Mouse (Mus musculus): Measurements from ENCODE around the gene Cbl. TPM values are rescaled to one million over a fixed set of nuclear protein-coding genes. Genes with fewer than 3 reads are reported as not detected.
A peak's percentile ranks its signal among the peaks of the same experiment; 100 is the strongest.
"Not testable (repeated sequence)": the region's sequence is repeated elsewhere in the genome, so short reads cannot be mapped to it uniquely, and the experiment has no call there.

Gene Cbl
- total RNA-seq, 2 experiments from 2014 or later = 7.5 to 13.4 TPM

DNA sequence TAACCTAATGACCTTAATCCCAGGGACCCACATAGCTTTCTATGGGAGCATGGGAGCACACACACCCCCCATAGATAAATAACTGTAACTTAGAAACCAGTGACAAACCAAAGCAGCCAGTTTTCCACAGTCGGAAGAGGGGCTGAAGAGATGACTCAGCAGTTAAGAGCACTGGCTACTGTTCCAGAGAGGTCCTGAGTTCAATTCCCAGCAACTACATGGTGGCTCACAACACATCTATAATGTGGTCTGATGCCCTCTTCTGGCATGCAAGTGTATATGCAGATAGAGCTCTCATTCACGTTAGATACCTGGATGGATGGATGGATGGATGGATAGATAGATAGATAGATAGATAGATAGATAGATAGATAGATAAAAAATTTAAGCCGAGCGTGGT, 117.7 kb downstream of the Cbl start:
- intact Hi-C loops (cut with DNase I) = no loop called here
- no peak overlapping the region for H3K4me3 ChIP-seq
- DNase-seq = no peak
- H3K27ac ChIP-seq = no peak overlapping the region
- TF ChIP-seq CTCF (IDR thresholded peaks at IDR 0.05) = peak; percentile 28; the same call in 1 of the 2 replicates

DNA sequence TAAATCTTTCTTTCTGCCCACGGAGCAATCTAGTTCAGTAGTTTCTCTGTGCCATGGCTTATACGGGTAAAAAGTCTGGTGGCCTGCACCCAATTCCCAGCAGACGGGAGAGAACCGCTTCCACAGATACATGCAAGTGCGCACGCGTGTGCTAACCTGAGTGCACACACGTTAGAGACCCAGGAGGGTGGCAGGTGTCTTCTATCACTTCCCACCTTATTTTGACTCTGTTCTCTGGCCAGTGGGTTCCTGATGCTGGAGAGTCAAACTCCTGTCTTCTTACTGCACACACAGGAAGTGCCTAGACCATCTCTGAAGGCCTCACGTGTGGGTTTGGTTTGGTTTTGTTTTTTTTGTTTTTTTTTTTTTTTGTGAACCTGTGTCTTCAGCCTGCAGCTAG, 118.2 kb downstream of the Cbl start:
- Histone ChIP-seq H3K27ac (no peak overlapping the region), H3K4me3 (no peak overlapping the region)
- TF ChIP-seq CTCF (IDR thresholded peaks at IDR 0.05) = no peak
- intact Hi-C loops (cut with DNase I) = no loop called here
- DNase-seq = no peak

DNA sequence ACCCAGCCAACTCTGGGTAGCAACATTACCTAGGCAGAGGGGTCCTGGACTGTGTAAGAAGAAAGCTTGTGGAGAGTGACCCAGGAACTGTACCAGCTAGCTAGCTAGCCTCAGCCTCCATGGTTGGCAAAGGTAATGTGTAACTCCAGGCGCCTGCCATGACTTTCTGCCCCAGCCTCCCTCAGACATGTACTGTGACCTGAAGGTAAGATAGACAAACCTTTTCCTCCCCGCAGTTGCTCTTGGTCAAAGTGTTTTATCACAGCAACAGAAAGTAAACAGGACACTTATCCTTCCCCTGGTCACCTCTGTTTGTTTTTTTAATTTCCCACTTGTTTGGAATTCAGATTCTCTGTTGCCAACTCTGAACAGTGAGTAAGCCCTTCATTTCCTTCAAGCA, 119.4 kb downstream of the Cbl start:
- TF ChIP-seq CTCF (IDR thresholded peaks at IDR 0.05) = no peak
- Histone ChIP-seq H3K4me3 (no peak overlapping the region), H3K27ac (no peak overlapping the region)
- DNase-seq = no peak
- intact Hi-C loops (cut with DNase I) = no loop called here

DNA sequence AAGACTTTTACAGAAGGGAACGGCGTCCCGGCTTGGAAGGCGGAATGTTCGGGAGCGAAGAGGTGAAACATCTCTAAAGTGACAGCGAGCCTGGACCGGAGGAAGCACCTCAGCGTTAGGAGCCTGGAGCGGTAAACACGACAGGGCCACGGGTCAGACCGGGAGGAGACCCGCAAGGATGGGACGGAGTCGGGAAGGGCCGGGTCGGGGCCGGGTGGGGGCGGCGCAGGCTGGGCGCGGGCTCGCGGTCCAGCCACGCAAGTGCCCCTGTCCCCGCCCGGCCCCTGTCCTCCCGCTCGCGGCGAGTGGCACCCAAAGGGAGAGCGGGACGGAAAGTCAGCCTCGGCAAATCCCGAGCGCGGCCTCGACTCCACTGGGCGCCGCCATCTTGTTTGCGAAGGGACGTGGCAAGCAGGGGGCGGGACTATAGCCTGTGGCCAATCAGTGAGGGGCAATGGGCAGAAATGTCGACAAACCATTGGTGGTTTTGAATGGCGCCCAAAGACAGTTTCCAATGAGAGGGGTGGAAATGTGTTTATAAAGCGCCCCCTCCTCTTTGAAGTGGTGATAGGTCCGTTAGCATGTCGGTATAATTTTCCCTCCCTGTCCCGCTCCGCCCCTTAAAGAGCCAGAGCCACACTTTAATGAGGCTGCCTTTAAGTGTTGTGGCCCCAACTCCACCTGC, 120.6 kb downstream of the Cbl start, which contains the start of the genes Gm49380 and Rnf26:
TSS of gene Gm49380 (minus strand) at position 396 of the 685 bp plus-strand sequence.
TSS of gene Rnf26 (minus strand) at position 413 of the 685 bp plus-strand sequence.
- intact Hi-C loops (cut with DNase I) = no loop called here
- no peak for TF ChIP-seq CTCF (IDR thresholded peaks at IDR 0.05)
- H3K27ac ChIP-seq = peak within 1 kb of the TSS; percentile 86
- peak; percentile 97 for DNase-seq
- peak within 1 kb of the TSS; percentile 86 for H3K4me3 ChIP-seq

DNA sequence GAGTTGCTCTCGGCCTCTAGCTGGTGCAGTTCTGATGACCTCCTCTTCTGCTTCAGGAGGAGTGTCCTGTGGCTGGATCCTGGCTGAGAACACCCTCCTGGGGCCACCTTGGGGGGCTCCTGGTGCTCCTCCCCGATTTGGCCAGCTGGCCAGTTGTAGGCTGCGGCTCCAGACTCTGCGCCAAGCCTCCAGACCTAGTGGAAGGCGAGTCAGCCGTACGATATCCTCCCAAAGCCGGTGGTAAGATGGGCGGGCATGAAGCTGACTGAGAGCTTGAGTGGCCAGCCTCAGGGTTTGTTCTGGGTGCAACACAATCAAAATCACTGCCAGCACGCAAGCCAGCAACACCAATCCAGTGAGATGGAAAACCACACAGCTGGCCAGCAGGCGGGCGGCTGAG, 121.9 kb downstream of the Cbl start:
- H3K27ac ChIP-seq; intact Hi-C loops (cut with DNase I); DNase-seq: not testable (repeated sequence)
- H3K4me3 ChIP-seq = peak overlapping the region; percentile 34

DNA sequence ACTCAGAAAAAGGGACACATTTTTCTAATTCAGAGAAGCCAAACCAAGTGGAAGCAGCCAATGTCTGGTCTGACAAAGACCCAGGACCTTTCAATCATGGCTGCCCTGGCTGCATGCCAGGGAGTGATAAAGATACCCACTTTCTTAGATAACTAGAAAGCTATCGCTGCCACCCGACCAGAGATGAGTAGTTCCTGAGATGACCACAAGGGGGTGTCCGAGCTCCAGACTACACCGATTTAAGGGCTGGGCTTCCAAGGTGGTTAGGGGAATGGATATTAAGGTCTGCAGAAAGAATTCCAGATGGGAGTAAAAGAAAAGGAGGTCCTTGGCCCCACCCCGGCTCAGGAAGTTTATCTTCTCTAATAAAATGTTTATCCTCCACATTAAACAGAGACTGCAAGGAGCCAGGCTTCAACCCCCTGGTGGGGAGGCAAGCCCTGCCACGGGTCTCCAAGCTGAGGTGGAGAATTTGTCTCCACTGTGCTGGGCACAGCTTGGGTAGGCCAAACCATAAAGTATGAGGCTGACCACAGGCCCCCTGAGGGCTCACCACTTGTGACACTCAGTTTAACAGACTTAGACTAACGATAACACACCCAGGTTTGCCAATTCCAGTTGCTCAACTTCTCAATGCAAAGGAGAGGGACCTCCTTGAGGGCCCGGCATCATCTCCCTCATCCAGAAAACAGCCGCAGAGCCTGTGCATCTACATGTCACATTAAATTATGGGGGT, 124.3 kb downstream of the Cbl start:
- intact Hi-C loops (cut with DNase I) = loop anchor here (5.0 kb wide), 1 partner anchor 122 kb away; no protein-coding TSS in a partner anchor
- DNase-seq = peak; percentile 80
- H3K4me3 ChIP-seq = peak overlapping the region; percentile 65; the same call in 1 of the 2 replicates
- peak overlapping the region; percentile 88; the same call in 1 of the 2 replicates for H3K27ac ChIP-seq
- TF ChIP-seq CTCF (IDR thresholded peaks at IDR 0.05) = peak; percentile 88

DNA sequence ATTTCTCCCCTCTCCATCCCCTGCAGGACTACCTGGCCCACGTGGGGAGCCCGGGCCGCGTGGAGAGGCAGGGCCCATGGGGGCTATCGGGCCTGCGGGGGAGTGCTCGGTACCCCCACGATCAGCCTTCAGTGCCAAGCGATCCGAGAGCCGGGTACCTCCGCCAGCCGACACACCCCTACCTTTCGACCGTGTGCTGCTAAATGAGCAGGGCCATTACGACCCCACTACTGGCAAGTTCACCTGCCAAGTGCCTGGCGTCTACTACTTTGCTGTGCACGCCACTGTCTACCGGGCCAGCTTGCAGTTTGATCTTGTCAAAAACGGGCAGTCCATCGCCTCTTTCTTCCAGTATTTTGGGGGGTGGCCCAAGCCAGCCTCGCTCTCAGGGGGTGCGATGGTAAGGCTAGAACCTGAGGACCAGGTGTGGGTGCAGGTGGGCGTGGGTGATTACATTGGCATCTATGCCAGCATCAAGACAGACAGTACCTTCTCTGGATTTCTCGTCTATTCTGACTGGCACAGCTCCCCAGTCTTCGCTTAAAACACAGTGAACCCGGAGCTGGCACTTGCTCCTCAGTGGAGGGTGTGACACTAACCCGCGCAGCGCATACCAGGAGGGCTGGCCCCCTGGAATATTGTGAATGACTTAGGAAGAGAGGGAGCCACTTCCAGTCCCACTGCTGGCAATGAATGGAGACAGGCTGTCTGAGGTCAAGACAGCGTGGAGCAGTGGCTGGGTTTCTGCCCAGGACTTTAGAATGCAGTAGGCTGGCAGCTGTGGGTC, 125.4 kb downstream of the Cbl start:
- DNase-seq = peak; percentile 41
- intact Hi-C loops (cut with DNase I) = loop anchor here (5.0 kb wide), 1 partner anchor 121 kb away; no protein-coding TSS in a partner anchor
- Histone ChIP-seq H3K4me3 (peak overlapping the region; percentile 65), H3K27ac (peak overlapping the region; percentile 88)
- TF ChIP-seq CTCF (IDR thresholded peaks at IDR 0.05) = no peak

DNA sequence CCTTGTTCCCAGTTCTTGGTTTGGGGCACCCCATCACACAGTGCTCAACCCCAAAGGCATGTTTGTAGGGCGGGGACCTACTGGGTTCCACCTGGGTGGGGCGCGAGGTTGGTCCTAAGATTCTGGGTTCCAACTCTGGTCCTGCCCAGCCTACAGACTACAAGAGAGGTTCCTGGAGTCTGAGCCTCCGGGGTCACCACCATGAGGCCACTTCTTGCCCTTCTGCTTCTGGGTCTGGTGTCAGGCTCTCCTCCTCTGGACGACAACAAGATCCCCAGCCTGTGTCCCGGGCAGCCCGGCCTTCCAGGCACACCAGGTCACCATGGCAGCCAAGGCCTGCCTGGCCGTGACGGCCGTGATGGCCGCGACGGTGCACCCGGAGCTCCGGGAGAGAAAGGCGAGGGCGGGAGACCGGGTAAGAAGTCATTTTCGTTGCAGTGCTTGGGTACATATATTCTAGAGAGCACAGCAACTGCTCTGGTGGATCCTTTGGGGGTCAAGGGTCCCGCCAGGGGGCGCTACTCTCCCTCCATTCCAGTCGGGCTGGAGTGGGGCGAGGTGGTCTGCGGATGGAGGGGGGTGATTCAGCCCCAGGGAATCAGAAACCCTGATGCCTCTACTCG, 126.2 kb downstream of the Cbl start:
- DNase-seq = peak; percentile 71

DNA sequence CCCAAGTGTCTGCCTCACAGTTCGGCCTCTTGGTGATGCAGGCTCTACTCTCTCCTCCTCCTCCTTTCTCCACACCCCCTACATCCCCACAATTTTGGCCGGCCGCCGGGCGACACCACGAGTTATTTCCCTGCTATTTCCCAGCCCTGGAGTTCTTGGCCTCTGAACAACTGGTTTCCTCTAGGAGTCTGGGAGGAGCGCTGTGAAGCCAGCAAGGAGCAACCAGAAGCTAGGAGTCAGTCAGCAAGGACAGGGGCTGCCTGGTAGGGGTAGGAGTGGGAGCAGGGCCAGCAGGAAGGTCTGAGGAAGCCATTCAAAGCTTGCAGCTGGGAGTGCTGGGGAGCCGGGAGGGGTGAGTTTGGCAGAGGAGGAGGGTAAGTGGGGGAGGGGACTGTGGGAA, 126.7 kb downstream of the Cbl start, which contains the start of gene C1qtnf5:
TSS of gene C1qtnf5 (plus strand) at position 136 of the 400 bp plus-strand sequence.
- Histone ChIP-seq H3K4me3 (peak within 1 kb of the TSS; percentile 65), H3K27ac (peak within 1 kb of the TSS; percentile 88)
- DNase-seq = peak; percentile 92
- intact Hi-C loops (cut with DNase I) = loop anchor here (5.0 kb wide), 1 partner anchor 120 kb away; no protein-coding TSS in a partner anchor
- no peak for TF ChIP-seq CTCF (IDR thresholded peaks at IDR 0.05)

More for the DNA sequence above, 126.2 kb downstream of the Cbl start:
- intact Hi-C loops (cut with DNase I) = loop anchor here (5.0 kb wide), 1 partner anchor 120 kb away; no protein-coding TSS in a partner anchor
- H3K27ac ChIP-seq = peak overlapping the region; percentile 88
- H3K4me3 ChIP-seq = peak overlapping the region; percentile 65
- peak; percentile 64 for TF ChIP-seq CTCF (IDR thresholded peaks at IDR 0.05)

DNA sequence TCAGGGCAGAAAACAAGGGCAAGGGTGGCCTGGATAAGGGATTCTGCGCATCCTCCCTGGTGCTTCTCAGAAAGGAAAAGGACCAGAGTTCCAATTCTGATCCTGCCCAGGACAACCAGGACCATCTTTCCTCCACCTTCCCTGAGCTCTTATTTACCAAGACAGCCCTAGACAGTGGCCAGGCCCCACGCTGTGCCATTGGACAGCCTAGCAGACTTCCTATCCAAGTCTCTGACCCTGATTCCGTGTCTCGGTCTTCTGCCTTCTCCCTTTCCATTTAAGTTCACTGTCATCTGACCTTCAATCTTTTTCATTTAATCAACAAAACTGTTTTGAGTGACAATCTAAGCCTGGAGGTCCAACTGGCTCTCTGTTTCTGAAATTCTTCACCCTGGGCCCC, 127.3 kb downstream of the Cbl start:
- DNase-seq = no peak
- peak overlapping the region; percentile 65 for H3K4me3 ChIP-seq
- peak overlapping the region; percentile 88 for H3K27ac ChIP-seq
- TF ChIP-seq CTCF (IDR thresholded peaks at IDR 0.05) = no peak
- intact Hi-C loops (cut with DNase I) = loop anchor here (5.0 kb wide), 1 partner anchor 119 kb away; no protein-coding TSS in a partner anchor

DNA sequence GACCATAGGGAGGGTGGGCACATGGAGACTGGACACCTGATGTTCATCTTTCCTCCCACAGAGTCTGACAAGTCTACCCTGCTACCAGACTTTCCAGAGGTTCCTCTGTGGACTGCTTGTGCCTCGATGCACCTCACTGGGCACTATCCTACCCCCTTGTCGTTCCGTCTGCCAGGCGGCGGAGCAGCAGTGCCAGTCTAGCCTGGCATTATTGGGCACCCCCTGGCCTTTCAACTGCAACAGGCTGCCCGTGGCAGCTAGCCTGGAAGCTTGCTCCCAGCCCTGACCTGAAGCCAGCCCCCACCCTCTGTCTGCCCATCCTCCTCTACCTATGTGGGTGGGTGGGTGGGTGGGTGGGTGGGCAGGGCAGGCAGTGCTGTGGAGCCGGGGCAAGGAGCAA, 127.7 kb downstream of the Cbl start:
- peak; percentile 38 for DNase-seq
- intact Hi-C loops (cut with DNase I) = loop anchor here (5.0 kb wide), 1 partner anchor 119 kb away; no protein-coding TSS in a partner anchor
- no peak overlapping the region for H3K4me3 ChIP-seq
- no peak for TF ChIP-seq CTCF (IDR thresholded peaks at IDR 0.05)
- H3K27ac ChIP-seq = peak overlapping the region; percentile 88

DNA sequence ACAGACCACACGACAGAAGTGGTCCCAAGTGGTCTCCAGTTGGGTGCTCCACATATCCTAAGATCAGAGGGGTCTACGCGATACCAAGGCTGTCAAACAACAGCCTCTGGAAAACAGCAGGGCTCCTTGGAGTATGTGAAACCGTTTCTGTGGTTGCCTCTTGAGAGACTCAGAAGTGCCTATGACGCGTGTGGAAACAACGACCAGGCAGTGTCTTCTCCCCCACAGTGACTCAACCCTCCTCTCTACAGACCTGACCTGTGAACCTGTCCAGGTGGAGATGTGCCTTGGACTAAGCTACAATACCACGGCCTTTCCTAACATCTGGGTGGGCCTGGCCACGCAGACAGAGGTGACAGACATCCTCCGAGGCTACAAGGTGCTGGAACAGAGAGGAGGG, 128.1 kb downstream of the Cbl start:
- peak overlapping the region; percentile 88 for H3K27ac ChIP-seq

More for the DNA sequence above, 128.1 kb downstream of the Cbl start:
- no peak overlapping the region for H3K4me3 ChIP-seq
- no peak for TF ChIP-seq CTCF (IDR thresholded peaks at IDR 0.05)
- no peak for DNase-seq
- intact Hi-C loops (cut with DNase I) = loop anchor here (5.0 kb wide), 1 partner anchor 118 kb away; no protein-coding TSS in a partner anchor

Measured in gastrocnemius, adult 2 months (tissue).